Mouse (Mus musculus) cerebellum, adult 11-12 months (tissue): ENCODE measurements at regions not wholly inside any gene's neighbourhood (a gene's known extent, or its start where the extent isn't known, plus 50 kb on each side); places are given as distances from the start of the nearest gene placed in this dataset.

Experiments
- DNase-seq: peaks from one replicate; pipeline ENCODE4 v3.0.0; 2022

DNA sequence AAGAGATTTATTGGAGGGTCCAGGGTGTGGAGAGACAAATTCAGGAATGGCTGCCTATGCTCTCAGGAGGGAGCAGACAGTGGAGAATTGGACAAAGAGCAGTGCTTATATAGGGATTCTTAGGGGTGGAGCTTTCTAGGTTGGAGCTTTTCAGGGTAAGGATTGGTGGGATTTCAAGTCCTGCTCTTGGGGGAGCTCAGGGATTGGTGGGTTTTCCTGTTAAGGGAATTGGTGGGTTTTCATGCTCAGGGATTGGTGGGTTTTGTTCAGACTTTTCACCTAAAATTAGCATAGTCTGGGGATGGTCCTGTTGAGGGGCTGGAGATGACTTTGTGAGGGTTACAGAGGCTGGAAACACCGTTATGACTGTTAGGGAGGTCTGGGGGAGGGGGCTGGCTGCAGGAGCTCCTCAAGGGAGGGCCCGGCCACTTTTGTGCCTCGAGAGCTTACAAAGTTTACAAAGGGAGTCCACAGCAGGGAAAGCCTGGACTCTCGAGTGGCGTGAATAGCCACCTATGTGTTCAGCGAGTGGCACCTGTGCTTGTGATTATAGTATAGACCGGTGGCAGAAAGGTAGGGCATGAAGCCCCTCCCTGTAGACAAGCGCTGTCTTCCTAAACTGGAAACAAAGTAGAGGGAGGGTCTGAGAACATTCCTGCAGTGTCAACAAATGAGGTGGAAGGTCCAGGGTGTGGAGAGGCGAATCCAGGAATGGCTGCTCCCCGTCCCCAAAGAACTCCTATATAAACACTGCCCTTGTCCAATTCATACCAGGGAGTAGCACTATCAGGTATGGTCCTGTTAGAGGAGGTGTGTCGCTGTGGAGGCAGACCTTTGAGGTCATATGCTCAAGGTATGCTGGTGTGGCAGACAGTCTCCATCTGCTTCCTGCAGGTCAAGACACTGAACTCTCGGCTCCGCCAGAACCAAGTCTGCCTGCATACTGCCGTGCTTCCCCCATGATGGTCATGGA, 278.1 kb upstream of the Zfp64 start:
- no peak for DNase-seq

DNA sequence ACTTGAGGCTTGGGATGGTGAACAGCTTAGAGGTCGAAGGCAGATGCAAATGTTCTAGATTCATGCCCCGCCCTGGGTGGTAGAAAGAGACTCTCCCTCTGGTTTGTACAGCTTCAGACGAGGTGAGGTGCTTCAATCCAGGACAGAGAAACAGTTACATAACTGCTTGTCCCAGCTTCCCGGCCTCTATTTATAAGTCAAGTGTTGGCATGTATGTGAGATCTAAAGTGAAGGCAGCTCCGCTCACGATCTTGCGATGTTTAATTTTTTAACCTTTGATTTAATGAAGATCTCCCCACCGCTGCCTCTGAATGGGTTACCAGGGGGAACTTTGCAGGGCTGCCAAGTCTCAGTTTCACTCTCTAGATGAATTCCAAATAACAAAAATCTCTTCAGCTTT, 266.9 kb upstream of the Zfp64 start:
- DNase-seq: no peak

DNA sequence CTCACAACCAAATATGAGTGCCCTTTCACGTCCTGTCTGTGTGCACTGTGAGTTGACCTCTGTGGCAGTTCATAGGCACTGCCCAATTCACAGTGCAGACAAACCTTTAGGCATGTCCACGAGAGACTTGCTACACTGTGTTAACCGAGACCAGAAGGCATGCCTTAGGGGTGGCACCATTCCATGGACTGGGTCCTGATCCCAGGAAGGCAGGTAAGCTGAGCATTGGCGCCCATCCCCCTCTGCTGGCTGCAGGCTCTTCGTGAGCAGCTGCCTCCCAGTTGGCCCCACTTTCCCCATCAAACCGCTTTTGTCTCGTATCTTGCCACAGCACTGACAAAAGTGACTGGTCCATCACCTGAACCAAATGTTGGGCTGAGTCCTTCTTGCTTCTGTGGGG, 265.8 kb upstream of the Zfp64 start:
- DNase-seq: no peak

DNA sequence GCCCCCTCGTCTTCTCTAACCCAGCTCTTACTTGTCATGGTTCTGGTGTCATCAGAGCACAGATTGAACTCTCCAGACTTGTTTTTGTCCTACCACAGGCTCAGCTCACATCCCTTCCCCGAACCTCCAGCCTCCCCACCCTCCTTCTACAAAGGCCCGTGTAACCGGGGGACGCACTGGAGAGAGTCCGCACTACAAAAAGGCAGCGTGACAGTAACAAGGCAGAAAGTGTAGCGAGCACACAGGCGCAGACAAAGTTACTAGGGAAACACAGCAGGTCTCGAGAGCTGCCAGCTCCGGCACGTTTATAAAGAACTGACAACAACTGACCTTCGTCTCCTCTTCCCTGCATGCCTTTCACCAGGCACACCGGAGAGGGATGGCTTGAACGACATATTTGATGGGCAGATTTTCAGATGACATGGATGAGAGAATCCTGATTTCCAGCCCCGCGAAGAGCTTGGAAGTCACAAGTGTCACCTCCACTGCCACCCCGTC, 260.2 kb upstream of the Zfp64 start:
- DNase-seq: no peak

DNA sequence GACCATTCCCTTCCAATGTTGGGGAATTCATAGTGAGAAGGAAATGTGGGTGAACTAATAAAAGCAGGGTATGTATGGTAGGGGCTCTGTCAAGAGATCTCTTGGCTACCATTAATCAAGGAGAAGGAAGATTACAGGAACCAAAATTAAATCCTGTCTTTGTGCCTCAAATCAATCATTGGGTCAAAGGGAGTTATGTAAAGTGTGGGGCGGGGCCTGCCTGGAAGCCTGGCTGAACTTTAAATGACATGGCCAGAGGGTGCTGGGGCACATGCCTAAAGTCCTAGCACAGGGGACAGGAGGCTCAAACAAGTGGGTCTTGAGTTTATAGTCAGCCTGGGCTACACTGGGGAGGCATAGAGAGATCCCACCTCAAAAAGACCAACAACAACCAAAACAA, 259.0 kb upstream of the Zfp64 start:
- no peak for DNase-seq

DNA sequence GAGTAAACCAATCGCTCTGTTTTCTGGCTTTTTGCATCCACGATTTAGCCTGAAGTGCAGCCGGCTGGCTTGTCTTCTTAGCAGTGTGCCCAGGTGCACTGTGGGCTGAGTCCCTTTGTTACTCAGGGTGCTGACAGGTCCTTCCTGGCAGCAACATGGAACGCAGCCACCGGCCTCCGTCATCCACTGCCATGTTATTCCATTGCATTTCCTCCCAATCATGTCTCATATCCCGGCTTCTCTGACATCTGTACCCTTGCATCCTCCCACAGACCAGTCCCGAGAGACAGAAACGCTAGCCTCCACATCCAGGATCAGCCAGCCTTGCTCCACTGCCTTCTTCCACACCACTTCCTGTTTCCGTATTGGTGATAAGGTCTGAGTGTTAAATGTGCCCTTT, 257.9 kb upstream of the Zfp64 start:
- no peak for DNase-seq

DNA sequence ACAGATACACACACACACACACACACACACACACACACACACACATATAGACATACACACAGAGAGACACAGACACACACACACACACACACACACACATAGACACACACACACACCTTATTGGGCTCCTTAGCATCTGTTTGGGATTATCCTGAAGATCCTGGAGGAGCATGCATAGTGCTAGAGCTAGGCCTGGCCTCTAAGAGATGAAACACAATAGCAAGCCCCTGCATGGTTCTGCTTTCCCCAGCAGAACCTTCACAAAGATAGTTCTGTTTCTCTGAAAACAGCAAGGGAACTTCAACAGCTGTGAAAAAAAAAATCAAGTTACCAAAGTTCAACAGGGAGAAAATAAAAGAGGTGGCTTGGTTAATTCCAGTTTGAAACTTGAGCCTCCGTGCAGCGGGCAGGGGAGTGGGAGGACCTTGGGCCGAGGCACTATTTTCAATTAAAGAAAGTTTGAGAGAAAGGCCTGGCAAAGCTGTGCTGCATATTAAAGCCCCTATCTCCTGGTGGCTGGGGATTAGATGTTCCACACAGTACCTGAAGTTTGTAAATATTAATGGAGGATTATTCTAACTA, 257.4 kb upstream of the Zfp64 start:
- no peak for DNase-seq

DNA sequence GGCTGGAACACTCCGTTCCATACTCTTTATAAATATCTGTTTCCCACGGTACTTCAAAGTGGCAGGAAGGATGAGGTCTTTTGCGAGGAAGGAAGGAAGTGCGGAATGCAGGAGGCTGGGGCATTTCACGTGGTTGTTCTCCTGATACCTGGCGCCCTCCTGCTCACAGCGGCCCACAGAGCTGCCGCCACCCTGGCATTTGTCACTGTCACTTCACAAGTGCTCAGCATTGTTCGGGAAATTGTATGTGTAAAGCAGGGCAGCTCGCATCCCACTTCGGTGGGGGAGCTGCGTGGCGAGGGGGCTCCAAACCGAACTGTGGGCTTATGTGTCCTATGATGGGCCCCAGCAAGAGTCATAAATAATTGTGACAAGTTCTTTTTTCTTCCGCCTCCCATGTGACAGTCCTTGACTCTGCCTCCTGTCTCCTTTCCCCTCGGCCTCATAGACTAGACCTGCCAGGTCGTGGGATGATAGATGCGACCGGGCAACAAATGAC, 248.9 kb upstream of the Zfp64 start:
- DNase-seq: no peak

DNA sequence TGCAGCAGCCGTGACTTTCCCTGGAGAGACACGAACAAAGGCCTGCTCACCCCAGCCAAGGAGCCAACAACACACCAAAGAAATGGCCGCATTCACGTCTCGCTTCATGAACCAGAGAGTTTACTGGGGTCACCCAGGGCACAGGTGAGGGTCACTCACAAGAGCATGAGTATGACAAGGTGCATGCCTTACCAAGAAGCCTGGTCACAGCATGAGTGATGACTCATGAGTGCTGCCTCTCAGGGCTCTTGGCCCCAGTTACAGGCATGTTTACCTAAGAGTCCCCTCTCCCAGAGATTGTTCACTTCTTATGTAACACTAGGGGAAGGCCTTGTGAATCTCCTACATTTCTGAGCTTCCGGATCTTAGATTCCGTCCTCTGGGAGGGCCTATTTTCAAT, 236.6 kb upstream of the Zfp64 start:
- DNase-seq: no peak

DNA sequence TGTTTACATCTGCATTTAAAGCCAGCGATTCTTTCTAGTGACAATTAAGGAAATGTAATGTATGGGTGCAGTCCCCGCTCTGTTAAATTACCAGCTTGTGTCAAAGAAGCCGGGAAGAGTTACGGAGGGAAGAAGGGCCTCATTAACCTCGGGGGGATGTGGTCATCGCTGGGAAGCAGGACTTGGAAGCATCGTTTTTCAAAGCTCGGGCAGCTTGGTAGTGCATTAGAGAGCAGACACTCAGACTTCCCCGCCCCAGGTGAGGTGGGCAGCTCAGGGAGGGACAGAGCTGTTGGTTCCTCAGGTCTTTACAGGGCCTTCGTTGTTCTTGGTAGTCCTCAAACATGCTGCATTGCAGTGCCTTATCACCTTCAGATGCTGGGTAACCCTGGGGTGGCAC, 236.1 kb upstream of the Zfp64 start:
- DNase-seq: no peak

DNA sequence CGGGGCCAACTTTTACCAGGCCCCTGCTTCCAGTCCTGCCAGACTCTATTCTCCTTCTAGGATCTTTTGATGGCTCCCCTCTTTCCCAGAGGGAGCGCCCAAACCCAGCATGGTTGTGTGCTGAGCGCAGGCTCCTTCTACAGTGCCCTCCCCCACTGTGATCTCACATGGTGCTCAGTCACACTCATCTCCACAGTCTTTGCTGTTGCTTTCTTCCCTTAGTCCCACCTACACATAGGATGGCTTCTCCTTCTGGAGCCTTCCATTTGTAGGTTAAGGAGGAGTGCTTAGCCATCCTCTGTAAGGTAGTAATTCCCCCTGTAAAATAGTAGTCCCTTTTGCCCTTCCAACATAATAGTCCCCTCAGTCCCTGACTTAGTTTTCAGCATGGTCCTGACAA, 222.2 kb upstream of the Zfp64 start:
- DNase-seq: no peak

DNA sequence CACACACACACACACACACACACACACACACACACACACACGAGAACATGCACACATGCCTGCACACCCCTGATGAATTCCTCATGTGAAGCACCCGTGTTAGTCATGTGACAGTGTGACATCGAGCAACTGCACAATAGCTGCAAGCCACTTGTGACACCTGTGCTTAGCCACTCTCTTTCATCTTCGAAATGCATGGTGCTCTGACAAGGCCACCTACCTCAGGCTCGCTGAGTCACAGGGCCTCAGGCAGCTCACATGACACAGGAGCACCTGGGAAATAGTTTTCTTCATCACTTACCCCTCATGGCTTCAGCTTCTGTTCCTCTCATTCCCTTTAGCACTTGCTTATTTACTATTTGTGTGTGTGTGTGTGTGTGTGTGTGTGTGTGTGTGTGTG, 213.4 kb upstream of the Zfp64 start:
- DNase-seq: no peak

DNA sequence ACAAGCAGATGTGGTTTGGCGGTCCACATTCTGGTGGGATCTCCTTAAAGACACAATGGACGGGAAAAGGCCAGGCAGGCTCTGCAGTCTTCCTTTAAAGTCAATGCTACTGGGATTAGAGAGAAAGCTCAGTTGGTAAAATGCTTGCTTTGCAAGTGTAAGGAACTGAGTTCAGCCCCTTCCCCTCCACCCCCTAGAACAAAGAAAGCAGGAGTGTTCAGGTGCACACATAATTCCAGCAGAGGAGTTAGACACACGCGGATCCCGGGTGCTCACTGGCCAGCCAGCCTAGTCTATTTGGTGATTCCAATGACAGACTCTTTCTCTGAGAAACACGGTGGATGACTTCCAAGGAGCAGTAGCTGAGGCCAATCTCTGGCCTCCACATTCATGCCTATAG, 213.0 kb upstream of the Zfp64 start:
- no peak for DNase-seq

DNA sequence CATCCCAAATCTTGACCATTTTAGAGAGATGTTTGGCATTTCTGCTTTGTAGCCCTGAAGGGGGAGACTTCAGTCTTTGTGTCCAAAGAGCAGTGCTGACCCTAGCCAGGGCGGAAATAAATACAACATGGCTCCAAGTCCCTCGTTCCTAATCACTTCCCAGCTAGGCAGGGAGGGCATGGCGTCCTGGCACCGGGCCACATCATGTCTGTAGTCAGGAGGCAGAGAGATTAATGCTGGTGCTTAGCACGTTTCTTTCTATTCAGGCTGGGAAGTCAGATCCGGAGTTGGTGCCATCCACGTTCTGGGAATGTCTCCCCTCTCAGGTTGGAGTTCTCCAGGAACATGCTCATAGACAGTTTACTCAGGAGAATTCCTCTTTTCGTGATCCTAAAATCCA, 206.3 kb upstream of the Zfp64 start:
- DNase-seq: no peak

DNA sequence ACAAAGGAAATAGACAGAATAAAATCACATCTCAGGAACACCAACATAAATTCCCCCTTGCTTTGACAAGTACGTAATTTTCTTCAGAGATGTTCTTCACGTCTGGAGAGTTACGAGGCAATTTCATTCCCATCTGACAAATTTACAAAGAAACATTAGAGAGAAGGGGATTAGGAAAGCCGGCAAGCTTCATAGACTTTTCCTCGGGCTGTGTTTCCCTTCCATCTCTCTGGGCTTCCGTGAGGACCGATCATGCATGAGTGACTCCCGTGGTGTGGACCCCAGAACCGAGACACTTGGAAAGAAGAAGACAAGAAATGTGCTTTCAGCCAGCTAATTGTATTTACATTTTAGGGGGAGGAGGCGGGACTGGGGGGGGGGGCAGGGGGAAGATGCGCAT, 203.4 kb upstream of the Zfp64 start:
- no peak for DNase-seq

DNA sequence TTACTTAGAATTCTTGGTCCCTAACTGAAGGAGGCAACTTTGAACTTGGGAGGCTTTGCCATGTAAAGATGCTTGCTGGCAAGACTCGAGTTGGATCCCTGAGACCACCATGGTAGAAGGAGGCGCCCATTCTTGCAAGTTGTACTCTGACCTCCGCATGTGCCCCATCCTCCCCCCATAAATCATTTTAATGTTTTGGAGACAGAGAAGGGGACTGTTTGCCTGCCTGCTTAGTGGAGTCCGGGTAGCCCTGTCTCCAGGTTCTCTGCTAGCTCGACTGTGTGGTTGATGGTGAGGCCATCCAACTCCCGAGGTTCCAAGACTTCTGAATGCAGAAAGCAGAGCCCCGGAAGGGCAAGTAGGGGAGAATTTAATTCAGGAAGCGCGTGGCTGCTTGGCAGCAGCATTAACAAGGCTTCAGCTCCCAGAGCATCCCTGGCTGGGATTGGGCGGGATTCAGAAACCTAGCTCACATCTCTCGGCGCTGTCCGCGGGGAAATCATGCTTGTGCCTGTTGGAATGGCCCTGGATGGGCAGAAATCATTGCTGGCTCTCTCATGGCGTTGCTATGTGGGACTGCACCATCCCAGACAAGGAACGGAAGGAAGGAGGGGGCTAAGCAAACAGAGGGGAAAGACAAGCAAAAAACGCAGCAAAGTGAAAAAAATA, 202.8 kb upstream of the Zfp64 start:
- DNase-seq: no peak

DNA sequence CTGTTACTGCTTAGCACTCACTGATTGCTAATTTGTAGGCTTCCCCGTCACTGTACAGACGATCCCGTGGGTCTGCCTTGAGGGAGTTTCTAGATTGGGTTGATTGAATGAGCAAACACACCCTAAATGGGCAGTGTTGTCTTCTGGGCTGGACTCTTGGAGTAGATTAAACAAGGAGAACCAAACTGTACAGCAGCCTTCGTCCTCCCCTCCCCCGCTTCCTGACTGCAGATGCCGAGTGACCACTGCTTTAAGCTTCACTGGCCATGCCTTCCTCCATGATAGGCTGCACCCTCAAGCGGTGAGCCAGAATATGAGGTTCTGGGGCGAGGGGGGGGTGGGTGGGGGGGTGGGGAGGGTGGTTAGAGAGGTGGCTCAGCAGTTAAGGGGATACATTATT, 201.5 kb upstream of the Zfp64 start:
- DNase-seq: no peak

DNA sequence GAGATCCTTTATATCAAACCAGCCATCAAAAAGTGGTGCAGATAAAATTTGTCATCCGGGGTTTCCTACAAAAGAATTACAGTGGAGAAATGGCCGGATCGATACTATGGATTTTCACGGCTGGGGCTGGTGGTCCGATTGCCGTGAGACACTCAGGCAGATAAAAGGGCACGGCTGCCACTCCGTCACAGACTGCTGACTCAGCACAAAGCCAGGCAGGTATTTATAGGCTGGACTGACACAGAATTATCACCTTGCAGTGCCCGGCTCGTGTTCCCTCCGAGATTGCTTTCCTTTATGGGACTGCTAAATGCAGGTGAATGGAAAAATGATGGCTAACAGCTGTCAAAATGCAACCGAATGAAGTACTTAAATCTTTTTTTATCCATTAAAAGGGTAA, 199.5 kb upstream of the Zfp64 start:
- DNase-seq: no peak

DNA sequence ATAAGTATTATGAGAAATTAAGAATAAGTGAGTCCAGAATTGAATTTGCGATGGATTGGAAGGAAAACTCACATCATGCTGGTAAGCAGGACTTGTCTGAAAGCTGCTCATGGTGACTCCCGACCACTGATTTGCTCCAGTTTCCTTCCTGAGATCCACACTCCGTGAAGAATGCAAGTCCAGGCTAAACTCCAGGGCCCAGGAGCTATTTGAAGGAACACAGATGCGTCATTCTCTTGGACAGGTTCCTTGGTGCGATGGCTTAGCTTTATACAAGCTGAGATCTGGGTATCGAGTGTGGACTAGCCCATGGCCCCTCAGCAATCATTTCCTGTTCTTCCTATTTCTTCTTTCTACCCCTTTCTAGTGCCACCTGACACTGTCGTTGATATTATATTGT, 192.3 kb upstream of the Zfp64 start:
- DNase-seq: no peak

DNA sequence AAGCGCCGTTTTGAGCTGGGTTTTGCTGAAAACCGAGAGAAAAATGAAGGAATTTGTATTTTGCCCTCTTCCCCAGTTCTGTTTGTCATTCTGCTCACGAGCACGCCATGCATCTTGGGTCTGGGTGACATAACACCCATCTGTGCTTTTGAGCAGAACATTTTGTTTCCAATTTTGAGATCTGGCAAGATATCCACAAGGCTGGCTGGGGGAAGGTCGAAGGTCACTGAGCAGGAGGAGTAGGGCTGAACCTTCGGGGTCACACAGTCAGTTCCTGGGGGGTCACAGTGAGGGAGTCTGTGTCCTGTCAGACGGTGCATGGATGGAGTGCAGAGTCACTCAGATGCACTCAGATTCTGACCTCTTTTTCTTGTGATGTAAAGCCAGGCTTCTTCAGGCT, 186.8 kb upstream of the Zfp64 start:
- DNase-seq: no peak

DNA sequence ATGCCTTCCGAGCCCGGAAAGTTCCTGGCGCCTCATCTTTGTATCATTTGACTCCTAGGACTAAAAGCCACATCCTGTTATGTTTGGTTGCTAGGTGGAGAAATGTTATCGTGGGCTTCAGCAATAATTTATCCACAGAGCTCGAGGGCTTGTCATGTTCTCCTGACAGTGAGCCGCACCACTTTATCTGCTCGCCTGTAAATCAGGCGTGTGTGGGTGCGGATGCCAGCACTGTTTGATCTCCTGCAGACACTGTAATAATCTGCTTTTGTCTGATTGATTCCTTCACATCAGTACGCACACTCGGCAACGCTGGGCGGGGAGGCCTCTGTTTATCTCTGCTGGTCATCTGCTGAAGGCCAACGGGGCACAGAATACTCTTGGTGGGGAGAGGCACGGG, 178.5 kb upstream of the Zfp64 start:
- DNase-seq: no peak

DNA sequence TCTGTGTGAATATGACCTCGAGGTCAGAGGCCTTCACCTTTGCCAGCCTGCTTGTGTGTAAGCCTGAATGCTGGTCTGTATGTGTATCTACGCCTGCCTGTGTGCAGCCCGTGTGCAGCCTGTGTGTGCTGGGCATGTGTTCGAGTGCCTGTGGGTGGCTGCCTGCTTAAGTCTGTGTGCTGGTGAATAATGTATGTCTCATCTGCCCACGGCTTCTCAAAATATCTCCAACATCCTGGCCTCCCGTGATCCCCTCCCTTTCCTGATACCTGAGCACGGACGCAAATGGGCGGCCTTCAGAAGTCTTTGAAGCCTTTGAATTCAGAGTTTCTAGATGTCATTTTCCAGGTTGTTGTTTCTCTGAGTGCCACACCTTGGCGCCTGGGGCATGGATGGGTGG, 170.1 kb upstream of the Zfp64 start:
- DNase-seq: no peak

DNA sequence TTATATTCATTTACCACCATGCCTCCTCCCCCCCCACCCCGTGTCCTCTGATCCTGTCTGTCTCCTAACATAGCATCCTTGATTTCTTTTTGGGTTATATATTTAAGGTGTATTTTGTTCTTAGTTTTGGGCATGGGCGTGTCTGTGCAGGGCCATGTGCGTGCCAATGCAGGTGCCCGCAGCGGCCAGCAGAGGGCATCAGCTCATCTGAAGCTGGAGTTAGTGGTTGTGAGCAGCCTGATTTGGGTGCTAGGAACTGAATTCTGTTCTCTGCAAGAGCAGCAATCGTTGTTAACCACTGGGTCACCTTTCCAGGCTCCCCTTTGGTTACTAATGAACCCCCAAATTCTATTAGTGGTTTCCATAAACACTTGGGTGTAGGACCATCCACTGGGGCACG, 167.5 kb upstream of the Zfp64 start:
- DNase-seq: no peak

DNA sequence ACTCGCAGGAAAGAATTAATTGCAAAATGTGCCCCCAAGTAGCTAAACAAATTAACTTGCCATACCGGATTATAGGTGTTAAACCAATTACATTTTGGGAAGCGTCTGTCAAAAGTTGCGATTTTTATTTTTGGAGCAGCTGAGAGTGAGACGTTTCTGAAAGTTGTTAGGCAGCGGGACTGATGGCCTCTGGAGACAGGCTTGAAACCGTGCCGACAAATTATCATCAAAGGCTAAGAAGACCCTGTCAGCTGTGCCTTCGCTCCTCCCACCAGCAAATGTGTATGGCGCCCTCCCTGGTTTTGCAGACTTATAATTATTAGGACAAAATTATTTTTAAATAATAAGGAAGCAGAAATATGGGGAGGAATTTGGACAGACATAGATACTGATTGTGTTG, 161.5 kb upstream of the Zfp64 start:
- DNase-seq: no peak
